Mouse (Mus musculus) ES-E14 (cell line): Measurements from ENCODE around the gene Slc15a1.

ENCODE experiments used
- HCFC1 ChIP-seq: IDR thresholded peaks from 2 replicates; pipeline ENCODE4 v1.6.1; 2012; ENCODE audit warnings: low read length, inconsistent platforms, borderline replicate concordance; ENCODE audit not compliant: insufficient read depth
- MAFK ChIP-seq: IDR thresholded peaks from 2 replicates; pipeline ENCODE4 v1.6.1; 2014; ENCODE audit warnings: mild to moderate bottlenecking, low read depth, low read length, inconsistent platforms; ENCODE audit not compliant: insufficient read depth
- ZC3H11A ChIP-seq: IDR thresholded peaks from 2 replicates; pipeline ENCODE4 v1.6.1; 2012; ENCODE audit warnings: low read depth, mild to moderate bottlenecking, inconsistent platforms, low read length, borderline replicate concordance
- ZNF384 ChIP-seq: IDR thresholded peaks from 2 replicates; pipeline ENCODE4 v1.6.1; 2012; ENCODE audit warnings: low read depth, low read length, inconsistent platforms

- TF ChIP-seq ZC3H11A: no peak
- TF ChIP-seq ZNF384: no peak
- no peak for TF ChIP-seq MAFK
- no peak for TF ChIP-seq HCFC1
Observed at GRCm38 (mm10) chr14:121482181-121482580, 22.9 kb downstream of the Slc15a1 start.
